Mouse (Mus musculus) left cerebral cortex, postnatal 4 days (tissue): ENCODE results near the gene Luc7l3. TPM values are rescaled to one million over a fixed set of nuclear protein-coding genes. Genes with fewer than 3 reads are reported as not detected.
"Not testable (repeated sequence)": the region's sequence is repeated elsewhere in the genome, so short reads cannot be mapped to it uniquely, and the experiment has no call there.

ENCODE experiments used
- DNase-seq: peaks from one replicate; pipeline ENCODE4 v3.0.0-alpha.2; 2022
- intact Hi-C: fragments of 180-260 bp; cut with DNase I; formaldehyde crosslinking; loops from one replicate; pipeline ENCODE4 v1.15.1; 2025
- total RNA-seq, 2 experiments: library from RNA; stranded (reverse); gene quantifications; 2 replicates each; pipeline ENCODE4 v1.2.3; 2021

Luc7l3 gene
- total RNA-seq, 2 experiments from 2014 or later: 147 to 151 TPM

DNA sequence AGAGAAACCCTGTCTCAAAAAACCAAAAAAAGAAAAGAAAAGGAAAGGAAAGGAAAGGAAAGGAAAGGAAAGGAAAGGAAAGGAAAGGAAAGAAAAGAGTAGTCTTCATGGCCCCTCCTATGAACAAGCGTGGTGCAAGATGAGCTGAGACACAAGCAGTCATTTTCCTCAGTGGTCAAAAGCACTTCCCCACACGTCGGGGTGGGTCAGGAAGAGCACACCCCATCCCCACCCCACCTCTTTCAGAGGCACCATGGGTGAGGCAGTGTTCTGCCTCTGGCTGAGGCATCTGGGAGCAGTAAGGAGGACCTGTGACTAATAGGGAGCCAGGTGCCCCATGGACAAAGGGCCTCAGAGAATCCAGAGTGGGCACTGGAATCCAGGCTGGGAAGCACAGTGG, 55.6 kb downstream of the Luc7l3 start:
- DNase-seq, intact Hi-C loops: not testable (repeated sequence)

DNA sequence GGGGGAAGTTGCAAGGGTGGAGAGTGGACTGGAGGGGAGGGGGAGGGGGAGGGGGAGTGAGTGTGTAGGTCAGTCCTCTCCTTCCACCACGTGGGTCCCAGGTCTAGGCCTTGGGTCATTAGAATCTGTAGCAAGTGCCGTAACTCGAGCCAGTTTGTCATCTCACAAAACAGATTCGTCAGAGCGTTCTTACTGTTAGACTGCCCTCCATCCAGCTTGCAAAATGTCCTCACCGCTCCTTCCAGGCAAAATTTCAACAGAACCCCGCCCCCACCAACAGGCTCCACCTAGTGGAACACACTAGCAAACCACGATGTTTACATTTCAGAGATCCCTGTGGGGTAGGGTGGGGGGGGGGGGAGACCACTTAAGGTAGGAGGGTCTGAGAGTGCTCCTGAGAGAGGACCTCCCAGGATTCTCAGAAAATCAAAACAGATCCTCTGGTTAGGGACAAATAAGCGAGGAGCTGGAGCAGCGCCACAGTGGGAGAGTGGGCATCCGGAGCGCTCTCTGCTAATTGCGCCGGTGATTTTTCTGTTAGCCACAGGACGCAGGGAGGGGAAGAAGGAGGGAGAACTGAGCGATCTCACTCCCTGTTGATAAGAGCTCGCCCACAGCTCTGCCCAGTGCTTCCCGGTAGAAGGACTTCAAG, 56.5 kb downstream of the Luc7l3 start:
- DNase-seq: peak; percentile 69
- intact Hi-C loops: no loop called here

DNA sequence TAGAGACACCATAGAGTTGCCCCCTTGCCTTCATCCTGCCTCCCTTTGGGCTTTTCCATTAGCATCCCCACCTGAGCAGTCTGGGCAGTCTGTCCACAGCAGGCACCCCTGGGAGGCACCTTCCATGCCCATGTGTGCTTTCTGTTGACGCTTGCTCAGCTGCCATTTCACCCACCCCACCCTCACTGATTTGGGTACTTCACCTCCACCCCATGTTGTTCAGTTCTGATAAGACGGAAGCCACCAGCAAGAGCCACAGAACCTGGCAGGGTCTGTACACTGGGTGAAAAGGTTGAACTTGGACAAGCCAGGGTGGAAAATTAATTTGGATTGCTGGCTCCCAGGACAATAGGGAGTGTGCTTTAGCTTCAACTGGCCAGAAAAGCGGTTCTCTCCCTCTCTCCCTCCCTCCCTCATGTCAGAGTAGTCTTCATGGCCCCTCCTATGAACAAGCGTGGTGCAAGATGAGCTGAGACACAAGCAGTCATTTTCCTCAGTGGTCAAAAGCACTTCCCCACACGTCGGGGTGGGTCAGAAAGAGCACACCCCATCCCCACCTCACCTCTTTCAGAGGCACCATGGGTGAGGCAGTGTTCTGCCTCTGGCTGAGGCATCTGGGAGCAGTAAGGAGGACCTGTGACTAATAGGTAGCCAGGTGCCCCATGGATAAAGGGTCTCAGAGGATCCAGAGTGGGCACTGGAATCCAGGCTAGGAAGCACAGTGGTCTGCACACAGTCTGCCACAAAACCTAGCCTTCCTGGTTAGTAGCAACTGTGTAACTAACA, 60.0 kb downstream of the Luc7l3 start:
- intact Hi-C loops: no loop called here
- no peak for DNase-seq

DNA sequence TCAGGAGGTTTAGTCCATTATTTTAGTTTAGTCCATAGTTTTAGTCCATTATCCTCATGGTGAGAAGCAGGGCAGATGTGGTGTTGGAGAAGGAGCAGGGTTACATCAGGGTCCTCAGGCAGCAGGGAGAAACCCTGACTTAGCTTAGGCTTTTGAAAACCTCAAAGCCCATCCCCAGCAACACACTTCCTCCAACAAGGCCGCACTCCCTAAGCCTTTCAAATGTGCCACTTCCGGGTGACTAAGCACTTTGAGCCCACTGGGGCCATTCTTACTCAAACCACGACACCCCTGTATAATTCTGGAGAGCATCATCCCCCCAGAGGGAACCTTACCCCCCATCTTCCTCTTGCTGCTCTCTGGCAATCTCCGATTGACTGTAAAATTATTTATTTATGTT, 62.0 kb downstream of the Luc7l3 start:
- intact Hi-C loops: no loop called here
- no peak for DNase-seq

DNA sequence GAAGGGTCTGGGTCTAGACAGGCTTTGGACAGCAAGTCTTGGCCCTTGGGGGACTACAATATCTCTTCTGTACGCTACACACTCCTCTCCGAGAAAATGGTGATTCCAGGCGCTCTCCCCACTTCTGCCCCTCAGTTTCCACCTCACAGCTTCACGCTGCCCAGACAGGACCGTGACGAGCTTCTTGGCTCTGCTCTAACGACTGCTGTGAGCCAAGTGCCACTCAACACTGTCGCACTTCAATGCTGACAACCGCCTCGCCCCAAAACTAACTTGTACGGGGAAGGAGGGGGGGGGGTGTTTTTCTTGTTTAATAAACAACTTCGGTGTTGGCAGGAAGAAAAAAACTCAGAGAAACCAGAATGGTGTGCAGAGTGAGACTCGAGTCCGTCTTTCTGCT, 63.8 kb downstream of the Luc7l3 start:
- intact Hi-C loops: no loop called here
- DNase-seq: peak; percentile 31

DNA sequence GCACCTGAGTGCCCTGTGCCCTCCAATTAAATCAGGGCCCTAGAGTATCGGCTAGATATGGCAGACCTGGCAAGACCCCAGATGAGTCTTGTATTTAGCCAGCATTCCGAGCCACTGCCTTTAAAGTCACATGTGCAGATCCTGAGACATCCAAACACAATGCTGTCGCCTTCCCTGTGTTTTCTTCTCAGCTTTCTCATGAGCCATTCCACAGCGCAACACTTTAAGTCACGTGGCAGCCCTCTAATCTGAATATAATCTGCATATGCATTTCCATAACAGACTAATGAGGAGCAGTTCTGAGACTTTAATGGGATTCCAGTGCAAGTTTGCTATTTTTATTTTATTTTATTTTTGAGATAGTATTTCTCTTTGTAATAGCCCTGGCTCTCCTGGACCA, 66.1 kb downstream of the Luc7l3 start:
- DNase-seq: no peak
- intact Hi-C loops: no loop called here

DNA sequence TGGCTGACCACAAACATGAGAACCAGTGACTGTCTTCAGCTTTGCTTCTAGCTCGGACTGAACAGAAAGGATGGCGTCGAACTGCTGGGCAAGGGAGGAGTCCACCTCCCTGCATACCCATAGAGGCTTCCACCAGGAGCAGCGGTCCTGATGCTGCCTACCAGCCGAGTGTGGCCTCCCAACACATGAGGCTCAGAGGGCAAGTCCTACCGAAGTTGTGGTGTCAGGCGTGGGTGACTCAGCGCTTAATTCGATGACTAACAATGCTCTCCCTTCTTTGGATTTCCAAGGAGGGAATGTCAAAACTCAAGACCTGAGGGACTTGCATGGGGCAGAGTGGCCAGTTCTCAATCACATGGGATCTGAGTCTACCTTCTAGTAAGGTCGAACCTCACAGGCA, 68.1 kb downstream of the Luc7l3 start:
- intact Hi-C loops: no loop called here
- no peak for DNase-seq

DNA sequence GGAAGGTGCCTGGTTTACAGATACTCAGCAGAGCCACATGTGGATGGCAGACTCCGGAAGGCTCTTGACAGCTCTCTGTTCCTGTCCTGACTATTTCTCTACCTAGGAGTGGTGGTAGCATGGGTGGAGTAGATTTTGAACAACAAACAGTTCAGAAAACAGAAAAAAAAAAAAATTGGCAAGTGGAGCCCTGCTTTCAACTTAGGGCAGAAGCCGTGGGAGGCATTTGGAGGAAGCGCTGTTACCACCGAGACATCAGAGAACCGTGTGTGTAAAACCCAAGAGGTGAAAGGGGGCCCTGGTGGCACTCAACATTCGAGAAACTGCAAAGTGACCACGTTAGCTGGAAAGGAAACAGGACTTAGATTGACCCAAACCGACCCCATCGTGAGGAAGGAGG, 68.6 kb downstream of the Luc7l3 start:
- intact Hi-C loops: no loop called here
- DNase-seq: no peak

DNA sequence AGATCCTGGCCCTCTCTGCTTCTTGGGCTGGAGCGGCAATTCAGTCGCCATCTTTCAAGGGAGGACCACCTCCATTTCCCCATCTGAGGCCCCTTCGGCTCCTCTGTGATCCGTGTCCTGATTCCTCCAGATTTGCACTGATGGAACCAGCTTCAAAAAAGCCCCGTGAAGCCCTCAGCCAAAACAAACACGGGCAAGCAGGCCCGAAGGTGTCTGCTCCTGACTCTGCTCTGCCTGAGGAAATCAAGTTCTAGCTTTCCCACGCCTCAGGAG, 75.1 kb downstream of the Luc7l3 start:
- DNase-seq: no peak
- intact Hi-C loops: no loop called here

DNA sequence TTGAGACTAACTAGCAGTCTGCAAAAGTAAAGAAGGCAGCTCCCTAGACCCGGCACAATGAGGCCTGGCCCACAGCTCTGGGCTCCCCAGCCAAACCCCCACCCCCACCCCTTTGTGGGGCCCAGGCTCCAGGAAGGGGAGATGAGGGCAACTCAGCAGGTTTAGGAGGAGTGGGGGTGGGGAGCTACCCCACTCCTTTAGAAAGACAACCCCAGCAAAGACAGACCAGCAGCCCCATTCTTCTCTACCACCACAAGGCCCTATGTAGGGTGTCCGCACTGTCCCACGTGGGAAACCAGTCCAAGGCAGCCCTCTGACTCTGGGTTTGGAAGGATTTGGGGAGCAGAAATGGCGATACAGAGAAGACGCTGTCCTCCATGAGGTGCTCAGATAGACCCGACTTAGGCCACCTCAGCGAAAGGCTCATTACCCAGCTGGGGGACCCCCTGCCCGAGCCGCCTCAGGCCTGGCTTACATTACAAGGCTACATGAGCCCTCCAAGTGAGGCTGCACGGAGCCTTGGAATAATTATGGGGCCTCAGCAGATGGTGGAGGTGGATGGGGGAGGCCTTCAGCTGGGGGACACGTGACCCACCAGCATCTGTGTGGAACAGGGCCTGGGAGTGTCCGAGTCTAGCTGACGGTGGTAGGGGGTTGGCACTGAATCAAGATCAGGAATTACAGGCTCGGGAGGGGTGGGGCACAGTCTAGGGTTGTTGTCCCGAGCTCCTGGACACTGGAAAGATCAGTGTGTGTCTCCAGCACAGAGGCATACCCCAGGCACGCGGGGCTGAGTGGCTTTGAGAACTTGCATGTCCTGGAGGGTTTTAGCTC, 75.6 kb downstream of the Luc7l3 start, which contains the start of gene Wfikkn2:
Gene Wfikkn2, minus strand, starts transcription at position 51 of the 834 bp plus-strand sequence.
- DNase-seq: peak; percentile 89
- intact Hi-C loops: no loop called here

DNA sequence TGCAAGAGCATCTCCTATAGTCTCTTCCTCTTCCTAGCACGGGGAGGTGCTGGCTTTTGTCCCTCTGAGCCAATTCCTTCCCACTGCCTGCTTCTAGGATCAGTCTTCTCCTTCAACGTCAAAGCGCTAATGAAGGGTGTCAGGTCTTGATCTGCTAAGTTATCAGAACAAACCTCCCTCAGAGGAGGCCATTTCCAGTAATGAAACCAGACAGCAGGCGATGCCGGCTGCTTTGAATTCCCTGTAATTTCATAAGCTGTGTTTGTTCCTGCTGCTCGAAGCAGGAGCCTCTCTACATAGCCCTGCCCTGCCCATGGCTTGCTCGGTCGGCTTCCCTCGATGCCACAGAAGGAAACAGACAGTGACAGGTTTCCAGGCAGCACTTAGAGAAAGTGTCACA, 77.4 kb downstream of the Luc7l3 start:
- intact Hi-C loops: no loop called here
- DNase-seq: no peak

DNA sequence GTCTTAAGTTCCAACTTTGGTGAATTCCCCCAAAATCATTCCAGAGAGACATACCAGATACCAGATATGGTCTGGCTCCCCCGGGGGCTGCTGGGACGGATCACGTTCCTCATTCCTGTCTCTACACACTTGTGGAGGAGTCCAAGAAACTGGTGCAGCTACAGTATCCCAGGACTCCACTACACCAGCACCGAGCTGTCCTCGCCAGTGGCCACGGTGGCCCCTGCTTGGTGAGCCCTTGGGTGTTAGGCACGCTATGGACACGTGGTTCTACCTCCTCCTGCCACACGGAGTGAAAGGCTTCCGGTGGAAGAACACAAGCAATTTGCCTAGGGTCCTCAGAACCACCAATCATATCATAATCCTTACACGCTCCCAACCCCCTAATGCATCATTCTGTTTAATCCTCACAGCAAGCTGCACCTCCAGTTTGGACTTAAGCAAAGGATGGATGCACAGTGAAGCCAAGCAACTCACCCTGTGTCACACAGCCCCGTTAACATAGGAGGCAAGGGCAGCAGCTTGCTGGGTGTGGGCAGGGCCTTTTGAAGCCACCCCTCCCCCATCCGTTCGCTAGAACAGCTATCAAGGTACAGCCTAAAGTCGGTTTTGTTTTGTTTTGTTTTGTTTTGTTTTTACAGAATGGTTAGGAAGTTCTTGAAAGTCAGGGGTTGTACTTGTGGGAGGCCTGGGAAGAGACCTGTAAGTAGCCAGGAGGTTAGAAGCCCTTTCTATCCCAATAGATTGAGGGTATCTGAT, 78.2 kb downstream of the Luc7l3 start:
- DNase-seq: no peak
- intact Hi-C loops: no loop called here

DNA sequence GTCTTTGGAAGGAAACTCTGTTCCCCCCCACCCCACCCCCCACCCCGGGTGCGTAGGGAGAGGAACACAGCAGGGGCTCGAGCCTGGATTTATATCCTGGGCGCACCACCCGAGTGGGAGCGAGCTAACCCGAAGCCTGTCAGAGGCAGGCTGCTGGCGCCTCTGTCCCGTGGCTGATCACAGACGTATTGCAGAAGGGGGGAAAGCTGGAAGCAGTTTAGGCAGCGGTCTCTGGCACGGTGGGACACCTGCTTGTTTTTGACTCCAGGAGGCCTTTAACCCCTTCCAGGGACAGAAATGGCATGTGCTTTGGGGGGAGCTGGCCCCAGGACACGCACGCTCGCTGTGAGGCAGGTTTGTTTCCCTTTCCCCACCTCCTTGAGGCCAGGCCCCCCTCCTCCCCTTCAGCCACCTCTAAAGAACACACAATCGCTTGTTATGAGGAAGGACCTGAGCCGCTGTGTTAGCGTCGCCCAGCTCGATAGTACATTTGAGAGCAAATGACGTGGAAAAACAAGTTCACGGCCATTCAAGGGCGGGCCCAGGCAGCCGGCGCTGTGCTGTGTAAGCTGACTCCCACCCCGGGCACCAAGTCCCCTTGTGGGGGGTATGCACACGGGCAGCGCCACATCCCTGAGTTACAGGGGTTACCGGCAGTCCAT, 78.9 kb downstream of the Luc7l3 start:
- no peak for DNase-seq
- intact Hi-C loops: no loop called here

DNA sequence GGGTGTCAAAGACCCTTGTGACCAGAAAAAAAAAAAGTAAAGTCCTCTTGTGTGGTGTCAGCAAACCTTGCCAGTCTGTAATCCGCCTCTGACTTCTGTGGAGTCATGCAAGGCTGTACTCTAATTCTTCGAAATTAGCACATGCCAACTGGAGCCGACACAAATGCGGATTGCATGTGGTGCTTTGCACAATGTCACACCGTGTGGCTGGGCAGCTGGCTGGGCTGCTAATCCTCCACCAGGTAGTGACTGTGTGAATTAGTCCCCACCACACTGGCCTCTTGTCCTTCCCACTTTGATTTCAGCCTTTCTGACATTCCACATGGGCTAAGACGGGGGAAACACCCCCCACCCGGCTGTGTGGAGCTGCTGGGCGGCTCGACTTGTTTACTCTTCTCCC, 82.1 kb downstream of the Luc7l3 start:
- intact Hi-C loops: loop anchor here (5.0 kb wide), 1 partner anchor 38 kb away; no protein-coding TSS in a partner anchor
- peak; percentile 47 for DNase-seq

DNA sequence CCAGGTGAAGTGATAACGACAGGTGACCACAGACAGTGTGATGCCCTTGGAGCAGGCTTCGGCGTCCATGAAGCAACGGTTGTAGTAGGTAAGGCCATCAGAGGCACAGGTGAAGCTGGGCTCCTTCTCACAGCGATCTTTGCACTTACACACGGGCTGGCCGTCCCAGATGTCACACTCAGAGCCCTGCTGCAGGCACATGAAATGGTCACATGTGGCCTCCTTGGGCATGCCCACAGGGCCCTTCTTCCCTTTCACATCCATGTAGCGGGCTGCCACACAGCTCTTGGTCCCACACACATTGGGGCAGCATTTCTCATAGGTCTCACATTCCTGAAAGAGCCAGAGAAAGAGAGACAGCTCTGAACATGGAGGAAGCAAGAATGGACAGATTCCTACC, 83.0 kb downstream of the Luc7l3 start:
- intact Hi-C loops: loop anchor here (5.0 kb wide), 1 partner anchor 39 kb away; no protein-coding TSS in a partner anchor
- DNase-seq: no peak

Other genes starting within 250 kb of the Luc7l3 start
- gene Tob1, start 110.5 kb downstream of the Luc7l3 start, total RNA-seq: 10 to 100 TPM; 27.3 to 28.3 TPM
- gene Wfikkn2, start 76.0 kb downstream of the Luc7l3 start, total RNA-seq: 1 to 10 TPM; 1.0 to 1.8 TPM
- gene Gm21885, start 40.1 kb downstream of the Luc7l3 start, total RNA-seq: not detected
- 10 to 100 TPM; 52.1 to 58.1 TPM for gene Ankrd40, start 6.0 kb upstream of the Luc7l3 start, total RNA-seq
- gene Abcc3, start 71.0 kb upstream of the Luc7l3 start, total RNA-seq: 1 to 10 TPM in 1 of 2 experiments, under 1 TPM in 1; 0.70 to 1.4 TPM
- 100 to 1,000 TPM; 180 to 184 TPM for gene Cacna1g, start 152.2 kb upstream of the Luc7l3 start, total RNA-seq
- gene Spata20, start 164.2 kb upstream of the Luc7l3 start, total RNA-seq: 1 to 10 TPM; 2.0 to 2.4 TPM
- gene Epn3, start 178.0 kb upstream of the Luc7l3 start, total RNA-seq: 1 to 10 TPM; 1.3 to 1.5 TPM
- gene Mycbpap, start 199.8 kb upstream of the Luc7l3 start, total RNA-seq: 1 to 10 TPM in 1 of 2 experiments, under 1 TPM in 1; 0.82 to 2.2 TPM
- 10 to 100 TPM; 17.3 to 19.5 TPM for gene Rsad1, start 227.3 kb upstream of the Luc7l3 start, total RNA-seq
- under 1 TPM in 1 of 2 experiments, not detected in 1; 0.22 TPM for gene Chad, start 243.1 kb upstream of the Luc7l3 start, total RNA-seq